Mouse (Mus musculus): ENCODE data around the gene Ccdc180. TPM values are rescaled to one million over a fixed set of nuclear protein-coding genes. Genes with fewer than 3 reads are reported as not detected.
A peak's percentile ranks its signal among the peaks of the same experiment; 100 is the strongest.

The Ccdc180 gene
- polyA plus RNA-seq, 1 experiment from 2014 or later: 1.4 TPM

DNA sequence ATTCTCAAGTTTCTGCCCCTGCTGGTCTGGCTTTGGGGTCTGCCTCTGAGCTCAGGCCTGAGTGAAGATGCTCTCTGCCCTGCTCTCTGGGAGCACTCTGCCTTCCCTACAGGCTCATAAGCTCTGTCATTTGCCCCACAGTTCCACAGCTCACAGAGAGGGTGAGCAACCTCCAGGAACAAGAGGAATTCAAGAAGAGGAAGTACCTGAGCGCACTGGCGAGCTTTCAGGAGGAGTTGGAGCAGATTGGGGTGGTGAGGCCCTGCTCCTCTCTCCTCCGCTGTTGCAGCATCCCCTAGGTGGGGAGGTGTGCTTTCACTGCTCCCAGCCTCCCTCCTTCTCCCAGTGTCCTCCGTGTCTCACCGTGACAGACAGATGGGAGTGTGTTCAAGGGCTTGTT, 8.3 kb downstream of the Ccdc180 start:
- H3K4me1 ChIP-seq (ENCODE audit: insufficient read depth, low read depth, low read length): no peaks in the 10 kb centered on the region
- no peak for DNase-seq (ENCODE audit: low spot score)
- no peaks in the 10 kb centered on the region for H3K9me3 ChIP-seq (ENCODE audit: low read length)
- H3K9ac ChIP-seq (replicated peaks; ENCODE audit: low read depth): no peak overlapping the region
- no peak overlapping the region for H3K4me2 ChIP-seq (replicated peaks; ENCODE audit: low read depth, low read length)
- H3K27me3 ChIP-seq (replicated peaks; ENCODE audit: insufficient read depth, low read length): no peaks in the 10 kb centered on the region
- no peak overlapping the region for H3K27ac ChIP-seq (ENCODE audit: low read length)
- no peaks in the 10 kb centered on the region for H3K36me3 ChIP-seq (ENCODE audit: insufficient read depth, low read length)
- H3K4me3 ChIP-seq (ENCODE audit: low read depth, low read length): no peak overlapping the region
- TF ChIP-seq CTCF (IDR thresholded peaks at IDR 0.05) (no peak), EP300 (IDR thresholded peaks at IDR 0.05) (no peak)
- ATAC-seq: no peak
- WGBS: 33% methylated on average over 5 of the region's 5 CpGs

DNA sequence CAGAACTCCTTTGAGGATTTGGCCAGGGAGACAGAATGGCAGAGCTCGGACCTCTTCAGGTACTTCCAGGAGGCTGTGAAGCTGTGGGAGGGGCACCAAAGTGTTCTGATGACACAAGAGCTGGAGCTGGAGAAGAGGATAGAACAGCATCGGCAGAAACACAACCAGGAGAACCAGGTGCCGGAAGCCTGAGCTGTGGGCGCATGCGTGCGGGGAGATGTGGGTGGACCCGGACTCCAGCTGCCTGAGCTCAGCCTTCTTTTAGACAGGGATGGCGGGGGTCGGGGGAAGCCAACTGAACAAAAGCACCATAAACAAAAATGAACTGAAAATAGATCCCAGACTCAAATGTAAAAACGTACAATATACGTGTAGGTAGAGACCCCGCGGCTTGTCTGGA, 19.2 kb downstream of the Ccdc180 start:
- H3K4me3 ChIP-seq (ENCODE audit: low read depth, low read length): no peak overlapping the region
- no peaks in the 10 kb centered on the region for H3K9me3 ChIP-seq (ENCODE audit: low read length)
- no peaks in the 10 kb centered on the region for H3K27me3 ChIP-seq (replicated peaks; ENCODE audit: insufficient read depth, low read length)
- H3K9ac ChIP-seq (replicated peaks; ENCODE audit: low read depth): no peak overlapping the region
- H3K27ac ChIP-seq (ENCODE audit: low read length): no peak overlapping the region
- H3K36me3 ChIP-seq (ENCODE audit: insufficient read depth, low read length): no peaks in the 10 kb centered on the region
- no peak overlapping the region for H3K4me2 ChIP-seq (replicated peaks; ENCODE audit: low read depth, low read length)
- no peak for DNase-seq (ENCODE audit: low spot score)
- TF ChIP-seq CTCF (IDR thresholded peaks at IDR 0.05) (no peak), EP300 (IDR thresholded peaks at IDR 0.05) (no peak)
- H3K4me1 ChIP-seq (ENCODE audit: insufficient read depth, low read depth, low read length): no peaks in the 10 kb centered on the region
- 72% methylated on average over 13 of the region's 13 CpGs for WGBS
- no peak for ATAC-seq

DNA sequence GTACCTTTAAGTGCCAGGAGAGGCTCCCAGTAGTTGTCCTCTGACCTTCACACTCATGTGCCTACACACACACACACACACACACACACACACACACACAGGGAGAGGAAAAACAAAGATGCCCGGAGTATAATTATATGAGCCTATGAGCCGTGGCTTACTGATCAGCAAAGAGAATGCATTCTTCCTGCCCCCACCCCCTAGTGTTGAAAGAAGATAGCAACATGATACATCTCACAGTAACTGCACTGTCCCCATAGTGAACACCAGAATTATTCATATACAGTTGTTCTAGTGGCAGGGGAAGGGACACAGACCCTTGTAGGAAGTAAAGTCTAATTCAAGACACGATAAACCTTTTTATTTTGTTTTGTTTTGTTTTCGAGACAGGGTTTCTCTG, 19.8 kb downstream of the Ccdc180 start:
- Histone ChIP-seq H3K27ac (ENCODE audit: low read length) (no peak overlapping the region), H3K9ac (replicated peaks; ENCODE audit: low read depth) (no peak overlapping the region), H3K9me3 (ENCODE audit: low read length) (no peaks in the 10 kb centered on the region), H3K4me3 (ENCODE audit: low read depth, low read length) (no peak overlapping the region), H3K27me3 (replicated peaks; ENCODE audit: insufficient read depth, low read length) (no peaks in the 10 kb centered on the region), H3K36me3 (ENCODE audit: insufficient read depth, low read length) (no peaks in the 10 kb centered on the region), H3K4me2 (replicated peaks; ENCODE audit: low read depth, low read length) (no peak overlapping the region), H3K4me1 (ENCODE audit: insufficient read depth, low read depth, low read length) (no peaks in the 10 kb centered on the region)
- TF ChIP-seq CTCF (IDR thresholded peaks at IDR 0.05) (peak; percentile 34), EP300 (IDR thresholded peaks at IDR 0.05) (no peak)
- WGBS: 58% methylated on average over 4 of the region's 4 CpGs
- DNase-seq (ENCODE audit: low spot score) (no peak), ATAC-seq (no peak)

DNA sequence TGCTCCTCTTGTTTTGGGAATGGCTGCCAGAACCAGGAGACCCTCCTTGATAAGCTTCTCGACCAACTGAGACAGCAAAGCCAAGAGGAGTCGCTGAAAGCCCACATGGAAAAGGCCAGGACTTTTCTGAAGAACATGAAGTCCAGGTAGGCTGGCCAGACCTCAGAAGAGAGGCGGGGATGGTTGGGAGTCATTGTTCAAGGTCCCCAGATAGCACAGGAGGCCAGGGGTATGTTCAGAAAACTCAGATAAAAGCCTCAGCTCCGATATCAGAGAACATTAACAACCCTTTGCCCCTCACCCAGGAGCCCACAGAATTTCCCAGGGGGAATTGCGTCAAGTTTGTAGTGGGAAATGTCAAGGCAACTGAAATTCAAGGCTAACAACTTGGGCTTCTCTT, 21.2 kb downstream of the Ccdc180 start:
- no peaks in the 10 kb centered on the region for H3K27me3 ChIP-seq (replicated peaks; ENCODE audit: insufficient read depth, low read length)
- ATAC-seq (no peak), DNase-seq (ENCODE audit: low spot score) (no peak)
- TF ChIP-seq CTCF (IDR thresholded peaks at IDR 0.05) (no peak), EP300 (IDR thresholded peaks at IDR 0.05) (no peak)
- no peak overlapping the region for H3K27ac ChIP-seq (ENCODE audit: low read length)
- no peak overlapping the region for H3K9ac ChIP-seq (replicated peaks; ENCODE audit: low read depth)
- no peak overlapping the region for H3K4me2 ChIP-seq (replicated peaks; ENCODE audit: low read depth, low read length)
- H3K36me3 ChIP-seq (ENCODE audit: insufficient read depth, low read length): no peaks in the 10 kb centered on the region
- no peaks in the 10 kb centered on the region for H3K4me1 ChIP-seq (ENCODE audit: insufficient read depth, low read depth, low read length)
- no peak overlapping the region for H3K4me3 ChIP-seq (ENCODE audit: low read depth, low read length)
- WGBS: 68% methylated on average over 5 of the region's 5 CpGs
- H3K9me3 ChIP-seq (ENCODE audit: low read length): no peaks in the 10 kb centered on the region

DNA sequence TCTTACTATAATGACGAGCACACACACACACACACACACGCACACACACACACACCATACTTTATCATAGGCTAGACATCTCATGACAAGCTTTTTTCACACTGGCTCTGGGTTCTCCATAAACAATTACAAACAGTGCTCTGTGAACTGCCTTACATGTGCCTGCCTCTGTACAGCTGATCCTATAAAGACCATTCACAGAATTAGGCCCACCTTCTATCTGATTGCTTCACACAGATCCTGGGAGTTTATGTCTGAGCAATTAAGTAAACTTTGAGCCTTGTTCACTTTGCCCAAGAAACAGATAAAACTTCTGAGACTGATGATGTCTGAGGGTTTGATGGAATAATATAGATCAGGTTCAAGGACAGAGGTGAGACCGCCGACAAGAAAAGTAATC, 21.8 kb downstream of the Ccdc180 start:
- Histone ChIP-seq H3K4me1 (ENCODE audit: insufficient read depth, low read depth, low read length) (no peaks in the 10 kb centered on the region), H3K4me2 (replicated peaks; ENCODE audit: low read depth, low read length) (no peak overlapping the region), H3K27me3 (replicated peaks; ENCODE audit: insufficient read depth, low read length) (no peaks in the 10 kb centered on the region), H3K9me3 (ENCODE audit: low read length) (no peaks in the 10 kb centered on the region), H3K4me3 (ENCODE audit: low read depth, low read length) (no peak overlapping the region), H3K9ac (replicated peaks; ENCODE audit: low read depth) (no peak overlapping the region), H3K36me3 (ENCODE audit: insufficient read depth, low read length) (no peaks in the 10 kb centered on the region), H3K27ac (ENCODE audit: low read length) (no peak overlapping the region)
- ATAC-seq: no peak
- WGBS: 80% methylated on average over 4 of the region's 4 CpGs
- TF ChIP-seq CTCF (IDR thresholded peaks at IDR 0.05) (no peak), EP300 (IDR thresholded peaks at IDR 0.05) (no peak)
- DNase-seq (ENCODE audit: low spot score): no peak

DNA sequence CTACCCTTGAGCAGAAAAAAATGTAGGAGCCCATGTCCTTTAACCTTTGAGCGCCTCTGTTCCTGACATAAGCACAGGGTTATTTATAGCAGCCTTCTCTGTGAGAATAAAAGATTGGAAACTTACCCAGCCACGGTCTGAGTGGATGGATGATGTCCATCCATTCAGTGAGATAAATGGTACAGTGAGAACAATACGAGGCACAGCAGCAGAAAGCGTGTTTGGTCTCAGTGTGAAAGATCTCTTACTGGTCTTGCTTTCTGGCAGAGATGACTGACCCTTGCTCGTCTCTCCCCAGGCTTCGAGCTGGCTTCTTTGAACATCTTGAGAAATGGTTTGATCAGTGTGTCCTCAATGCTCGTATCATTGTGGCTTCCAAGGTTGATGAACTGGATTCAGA, 27.0 kb downstream of the Ccdc180 start:
- Histone ChIP-seq H3K4me2 (replicated peaks; ENCODE audit: low read depth, low read length) (no peak overlapping the region), H3K9ac (replicated peaks; ENCODE audit: low read depth) (no peak overlapping the region), H3K9me3 (ENCODE audit: low read length) (no peaks in the 10 kb centered on the region), H3K4me3 (ENCODE audit: low read depth, low read length) (no peak overlapping the region), H3K4me1 (ENCODE audit: insufficient read depth, low read depth, low read length) (no peaks in the 10 kb centered on the region), H3K27me3 (replicated peaks; ENCODE audit: insufficient read depth, low read length) (no peaks in the 10 kb centered on the region), H3K36me3 (ENCODE audit: insufficient read depth, low read length) (no peaks in the 10 kb centered on the region), H3K27ac (ENCODE audit: low read length) (no peak overlapping the region)
- 52% methylated on average over 7 of the region's 7 CpGs for WGBS
- DNase-seq (ENCODE audit: low spot score) (peak; percentile 14), ATAC-seq (peak; percentile 38; the same call in 1 of the 2 replicates)
- TF ChIP-seq CTCF (IDR thresholded peaks at IDR 0.05) (no peak), EP300 (IDR thresholded peaks at IDR 0.05) (no peak)

Measured in lung, postnatal 0 days (tissue).